Mouse (Mus musculus) liver, postnatal 0 days (tissue): ENCODE data around the gene Ptprg. TPM values are rescaled to one million over a fixed set of nuclear protein-coding genes. Genes with fewer than 3 reads are reported as not detected.

Experiments
- ATAC-seq: fragments of 200-750 bp; cut with Nextera tagmentation; 2 replicates; pipeline ENCODE4 v1.8.0; 2017; ENCODE audit warnings: mild to moderate bottlenecking, moderate library complexity
- DNase-seq: peaks from one replicate; pipeline ENCODE4 v3.0.0-alpha.2; 2016
- H3K27ac ChIP-seq: fragments of 300-500 bp; sonication (generic); 2 replicates; pipeline ENCODE4 v1.5.1; 2014; ENCODE audit warnings: antibody characterized with exemption, moderate library complexity, mild to moderate bottlenecking, low read depth
- H3K27me3 ChIP-seq: fragments of 300-500 bp; sonication (generic); 2 replicates; pipeline ENCODE4 v1.6.1; 2014; ENCODE audit warnings: low read length, control low read depth, mixed read lengths; ENCODE audit not compliant: insufficient read depth
- H3K36me3 ChIP-seq: fragments of 300-500 bp; sonication (generic); replicated peaks from 2 replicates; pipeline ENCODE4 v1.6.1; 2014; ENCODE audit warnings: mild to moderate bottlenecking, control low read depth, low read length, moderate library complexity, mixed read lengths; ENCODE audit not compliant: insufficient read depth
- H3K4me1 ChIP-seq: fragments of 300-500 bp; sonication (generic); 2 replicates; pipeline ENCODE4 v1.6.1; 2014; ENCODE audit warnings: antibody characterized with exemption, mild to moderate bottlenecking, control low read depth; ENCODE audit not compliant: insufficient read depth
- H3K4me2 ChIP-seq: fragments of 300-500 bp; sonication (generic); 2 replicates; pipeline ENCODE4 v1.6.1; 2014; ENCODE audit warnings: low read depth, mild to moderate bottlenecking, low read length, moderate library complexity, mixed read lengths
- H3K4me3 ChIP-seq: fragments of 300-500 bp; sonication (generic); 2 replicates; pipeline ENCODE4 v1.5.1; 2014; ENCODE audit warnings: low read depth, low read length
- H3K9ac ChIP-seq: fragments of 300-500 bp; sonication (generic); replicated peaks from 2 replicates; pipeline ENCODE4 v1.6.1; 2014; ENCODE audit warnings: mild to moderate bottlenecking, moderate library complexity
- H3K9me3 ChIP-seq: fragments of 300-500 bp; sonication (generic); 2 replicates; pipeline ENCODE4 v1.6.1; 2016; ENCODE audit warnings: mild to moderate bottlenecking, control low read depth, low read length, mixed read lengths
- CTCF ChIP-seq: sonication (generic); IDR thresholded peaks from 2 replicates; pipeline ENCODE4 v1.5.1; 2016; ENCODE audit warnings: antibody characterized with exemption, low read depth
- EP300 ChIP-seq: IDR thresholded peaks from 2 replicates; pipeline ENCODE4 v1.6.1; 2016; ENCODE audit warnings: antibody characterized with exemption, low read depth, mild to moderate bottlenecking
- WGBS: fragments of 180-500 bp; shearing (Covaris S2); extraction: QIAGEN DNeasy Blood & Tissue Kit; methylation state at CpG from one replicate; pipeline ENCODE4 v1.1.7; 2014; ENCODE audit not compliant: insufficient replicate concordance; 5-methylcytosine and 5-hydroxymethylcytosine counted together
- polyA plus RNA-seq: library from polyadenylated mRNA; unstranded; fragments of >200 nt; fragmentation: Nextera tagmentation; extraction: Ambion mirVana; gene quantifications from 2 replicates; pipeline ENCODE4 v1.2.1, GENCODE M21; 2015

Ptprg gene
- polyA plus RNA-seq, 1 experiment from 2014 or later, result 2.7 TPM

DNA sequence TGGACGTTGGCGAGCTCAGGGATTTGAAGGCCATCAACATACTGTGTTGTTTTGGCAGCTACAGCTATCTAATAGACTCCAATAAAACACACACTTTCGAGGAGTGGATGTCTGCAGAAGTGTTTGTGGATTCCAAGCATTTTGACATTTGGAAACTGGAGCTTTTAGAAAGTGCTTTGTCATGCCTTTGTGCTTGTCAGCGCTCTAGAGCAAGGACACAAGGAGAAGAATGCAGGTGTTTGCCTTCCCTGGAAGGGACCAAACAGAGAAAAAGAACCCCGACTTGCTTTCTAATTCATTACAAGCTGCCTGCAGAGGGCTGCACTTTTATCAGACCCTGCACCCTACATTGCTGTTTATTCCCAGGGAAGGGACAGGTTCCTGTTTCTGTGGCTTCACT lies 560.0 kb downstream of the Ptprg start:
- H3K36me3 ChIP-seq, result no peaks in the 10 kb centered on the region
- DNase-seq, result no peak
- H3K4me1 ChIP-seq, result peaks cover 16% of the 10 kb centered on the region
- H3K27ac ChIP-seq, result peak overlapping the region; percentile 72; the same call in 1 of the 2 replicates
- WGBS, result 51% methylated on average over 5 of the region's 5 CpGs
- H3K9me3 ChIP-seq, result no peaks in the 10 kb centered on the region
- TF ChIP-seq EP300 (no peak), CTCF (no peak)
- no peaks in the 10 kb centered on the region for H3K27me3 ChIP-seq
- H3K4me2 ChIP-seq, result no peak overlapping the region
- no peak overlapping the region for H3K4me3 ChIP-seq
- no peak overlapping the region for H3K9ac ChIP-seq
- no peak for ATAC-seq

DNA sequence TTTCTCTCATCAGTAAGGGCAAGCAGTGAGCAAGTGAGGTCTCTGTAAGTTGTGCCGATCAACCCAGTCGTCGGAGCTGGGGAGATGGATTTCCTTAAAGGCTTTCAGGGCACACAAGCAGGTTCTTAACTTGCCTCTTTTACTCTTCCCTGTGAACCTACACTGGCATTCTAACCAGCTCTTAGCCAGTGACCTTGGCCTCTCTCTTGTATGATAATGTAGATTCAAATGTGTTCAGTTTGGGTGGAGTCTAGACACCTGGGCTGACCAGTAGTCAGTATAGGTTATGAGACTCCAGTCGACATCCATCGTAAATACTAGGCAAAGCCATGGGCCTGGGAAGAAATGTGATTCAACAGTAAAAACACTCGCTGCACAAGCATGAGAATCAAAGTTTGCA lies 560.7 kb downstream of the Ptprg start:
- no peak overlapping the region for H3K4me2 ChIP-seq
- H3K4me3 ChIP-seq, result no peak overlapping the region
- WGBS, result 71% methylated on average over 6 of the region's 6 CpGs
- DNase-seq (no peak), ATAC-seq (no peak)
- H3K27me3 ChIP-seq, result no peaks in the 10 kb centered on the region
- H3K9ac ChIP-seq, result no peak overlapping the region
- H3K27ac ChIP-seq, result peak overlapping the region; percentile 72; the same call in 1 of the 2 replicates
- no peaks in the 10 kb centered on the region for H3K36me3 ChIP-seq
- H3K9me3 ChIP-seq, result no peaks in the 10 kb centered on the region
- H3K4me1 ChIP-seq, result peaks cover 16% of the 10 kb centered on the region
- no peak for TF ChIP-seq CTCF
- TF ChIP-seq EP300, result no peak

DNA sequence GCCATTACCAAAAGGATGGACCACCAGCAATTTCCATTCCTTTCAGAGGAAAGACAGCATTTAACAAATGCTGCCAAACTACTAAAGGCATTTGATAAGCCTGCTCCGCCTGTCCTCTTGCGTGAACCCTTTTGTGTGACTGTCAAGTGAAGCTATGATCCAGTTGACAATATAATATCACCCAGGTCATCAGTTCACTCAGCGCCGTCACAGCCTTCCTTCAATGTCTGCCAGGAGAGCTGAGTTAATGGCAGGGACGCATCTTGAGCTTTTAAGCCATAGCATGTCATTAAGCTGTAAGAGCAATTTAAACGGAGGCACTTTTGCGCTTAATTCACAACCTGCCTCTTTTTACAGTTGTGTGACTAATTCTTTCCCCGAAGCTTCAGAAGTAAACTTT lies 565.9 kb downstream of the Ptprg start:
- Histone ChIP-seq H3K4me3 (no peak overlapping the region), H3K9ac (no peak overlapping the region), H3K36me3 (no peaks in the 10 kb centered on the region), H3K9me3 (no peaks in the 10 kb centered on the region), H3K4me1 (no peaks in the 10 kb centered on the region), H3K27ac (no peak overlapping the region), H3K27me3 (no peaks in the 10 kb centered on the region), H3K4me2 (no peak overlapping the region)
- DNase-seq (no peak), ATAC-seq (no peak)
- TF ChIP-seq EP300 (no peak), CTCF (no peak)
- WGBS, result 76% methylated on average over 8 of the region's 8 CpGs

DNA sequence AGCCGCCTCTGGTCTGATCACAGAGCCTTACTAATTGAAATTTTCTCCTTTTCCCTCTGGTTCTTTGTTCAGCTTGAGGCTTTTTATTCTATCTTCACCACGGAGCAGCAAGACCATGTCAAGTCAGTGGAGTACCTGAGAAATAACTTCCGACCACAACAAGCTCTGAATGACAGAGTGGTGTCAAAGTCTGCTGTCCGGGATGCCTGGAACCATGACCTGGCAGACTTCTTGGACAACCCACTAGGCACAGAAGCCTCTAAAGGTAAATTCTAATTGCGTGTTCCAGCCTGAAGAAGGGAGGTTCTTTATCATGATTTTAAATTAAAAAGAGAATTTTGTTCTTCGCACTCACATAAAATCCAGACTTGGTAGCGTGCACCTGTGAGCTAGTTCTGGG lies 568.6 kb downstream of the Ptprg start:
- Histone ChIP-seq H3K4me3 (no peak overlapping the region), H3K36me3 (no peaks in the 10 kb centered on the region), H3K4me1 (no peaks in the 10 kb centered on the region), H3K27me3 (no peaks in the 10 kb centered on the region), H3K9ac (no peak overlapping the region), H3K27ac (no peak overlapping the region), H3K9me3 (no peaks in the 10 kb centered on the region), H3K4me2 (no peak overlapping the region)
- TF ChIP-seq EP300 (no peak), CTCF (no peak)
- 75% methylated on average over 7 of the region's 7 CpGs for WGBS
- DNase-seq, result no peak
- no peak for ATAC-seq

DNA sequence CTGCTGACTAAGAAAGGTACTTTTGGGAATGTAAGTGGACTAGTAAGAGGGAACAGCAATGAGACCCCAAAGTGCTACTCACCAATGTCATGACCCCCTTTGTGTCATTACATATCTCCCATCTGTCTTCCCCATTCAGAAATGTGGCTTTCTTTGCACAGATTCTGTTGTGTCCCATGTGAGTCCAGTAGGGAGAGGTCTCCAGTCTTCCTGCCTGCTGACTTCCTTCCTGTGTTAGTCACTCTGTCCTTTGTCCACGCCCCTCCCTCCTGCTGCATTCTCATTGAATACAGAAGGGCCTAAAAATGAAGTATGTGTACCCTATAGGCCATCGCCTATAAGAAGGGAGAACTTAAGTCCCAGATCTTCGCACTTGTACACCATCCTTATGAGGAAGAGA lies 571.4 kb downstream of the Ptprg start:
- no peak for TF ChIP-seq CTCF
- no peak for TF ChIP-seq EP300
- Histone ChIP-seq H3K36me3 (no peaks in the 10 kb centered on the region), H3K9me3 (no peaks in the 10 kb centered on the region), H3K4me3 (no peak overlapping the region), H3K4me1 (no peaks in the 10 kb centered on the region), H3K27me3 (no peaks in the 10 kb centered on the region), H3K4me2 (no peak overlapping the region), H3K27ac (no peak overlapping the region), H3K9ac (no peak overlapping the region)
- ATAC-seq (no peak), DNase-seq (no peak)
- 65% methylated on average over 3 of the region's 3 CpGs for WGBS

DNA sequence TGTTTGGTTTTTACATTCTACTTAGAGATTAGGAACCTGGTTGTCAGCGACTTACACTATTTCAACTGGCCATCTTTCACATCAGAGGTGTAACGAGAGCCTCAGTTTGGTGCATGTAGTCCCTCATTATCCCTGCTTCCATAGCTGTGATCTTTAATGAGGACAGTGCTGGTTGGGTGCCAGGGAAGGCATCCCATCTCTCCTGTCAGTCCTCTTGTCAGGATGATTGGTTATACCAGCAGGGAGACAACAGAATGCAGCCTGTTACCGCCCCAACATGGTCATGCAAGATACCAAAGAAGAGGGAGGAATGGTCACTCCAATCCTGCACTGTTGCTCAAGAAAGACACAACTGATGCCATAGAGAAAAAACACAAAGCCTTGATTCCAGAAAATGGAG lies 574.6 kb downstream of the Ptprg start:
- TF ChIP-seq EP300, result no peak
- TF ChIP-seq CTCF, result no peak
- ATAC-seq, result no peak
- no peak overlapping the region for H3K4me3 ChIP-seq

DNA sequence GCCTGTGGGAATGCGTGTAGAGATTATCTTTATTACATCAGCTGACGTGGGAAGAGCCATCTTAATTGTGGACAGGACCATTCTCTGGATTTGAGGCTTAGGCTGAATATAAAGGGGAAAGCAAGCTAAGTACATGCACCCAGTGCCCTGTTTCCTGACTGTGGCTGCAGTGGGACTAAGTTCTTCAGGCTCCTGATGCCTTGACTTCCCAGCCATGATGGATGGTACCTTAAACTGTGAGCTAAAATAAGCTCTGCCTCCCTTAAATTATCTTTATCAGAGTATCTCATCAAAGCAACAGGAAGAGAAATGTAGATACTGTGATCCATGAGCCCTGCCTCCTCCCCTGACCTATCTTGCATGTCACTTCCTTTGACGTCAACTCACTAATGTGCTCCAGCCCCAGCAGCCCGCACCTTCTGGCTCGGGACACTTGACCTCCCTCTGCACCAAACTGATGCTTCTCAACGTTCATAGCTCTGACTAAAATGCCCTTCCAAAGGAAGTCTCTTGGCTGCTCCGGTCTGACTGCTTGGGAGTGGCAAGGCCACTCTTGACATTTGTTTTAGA lies 578.8 kb downstream of the Ptprg start:
- no peaks in the 10 kb centered on the region for H3K9me3 ChIP-seq
- no peak for ATAC-seq

More for the DNA sequence above, 574.6 kb downstream of the Ptprg start:
- Histone ChIP-seq H3K27me3 (no peaks in the 10 kb centered on the region), H3K9ac (no peak overlapping the region), H3K27ac (no peak overlapping the region), H3K4me1 (no peaks in the 10 kb centered on the region), H3K4me2 (no peak overlapping the region), H3K36me3 (no peaks in the 10 kb centered on the region), H3K9me3 (no peaks in the 10 kb centered on the region)
- 83% methylated on average over 3 of the region's 3 CpGs for WGBS
- no peak for DNase-seq

More for the DNA sequence above, 578.8 kb downstream of the Ptprg start:
- TF ChIP-seq EP300 (no peak), CTCF (no peak)
- Histone ChIP-seq H3K36me3 (no peaks in the 10 kb centered on the region), H3K4me2 (no peak overlapping the region), H3K4me1 (no peaks in the 10 kb centered on the region; the same call in 1 of the 2 replicates), H3K27me3 (no peaks in the 10 kb centered on the region), H3K27ac (no peak overlapping the region), H3K9ac (no peak overlapping the region), H3K4me3 (no peak overlapping the region)
- no peak for DNase-seq
- 64% methylated on average over 7 of the region's 7 CpGs for WGBS
